ENCODE assay signal across 20 mouse cellular contexts in the genomic region with DNA sequence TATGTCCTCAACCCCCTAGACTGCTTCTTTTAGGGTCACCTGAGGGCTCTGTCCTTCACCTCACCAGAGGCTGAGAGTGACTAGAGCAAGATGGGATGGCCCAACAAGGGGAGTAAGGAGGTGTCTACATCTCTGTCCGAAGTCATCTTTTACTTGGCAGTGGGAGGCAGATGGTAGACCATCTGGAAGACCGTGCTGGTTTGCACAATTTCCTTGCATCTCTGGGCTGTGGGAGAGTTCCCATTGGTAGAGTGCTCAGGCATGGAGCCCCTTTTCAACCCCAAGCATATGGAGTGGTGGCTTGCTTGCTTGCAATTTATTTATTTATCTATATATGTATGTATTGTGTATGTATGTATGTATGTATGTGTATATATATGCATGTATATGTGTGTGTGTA.
DNase-seq lines count a peak whose midpoint lies in the region; ATAC-seq and TF ChIP-seq lines count a peak whose summit lies in the region.
"Had no signal": no experiment of that assay in that cellular context is flagged by ENCODE, and none has a peak within 500 bp of the region (broad histone marks: within the 10 kb centered on the region; RNA-seq: fewer than 3 reads in every experiment).

No protein-coding gene starts in this region.

- WGBS in hindbrain, embryonic 14.5 days, result 53% methylated on average over 2 of the region's 2 CpGs
- WGBS in midbrain, embryonic 14.5 days, result 50% methylated on average over 2 of the region's 2 CpGs

- H3K4me3 ChIP-seq in hindbrain, embryonic 14.5 days (replicated peaks; ENCODE audit: low read length), result no peak overlapping the region
- H3K4me3 ChIP-seq in midbrain, embryonic 14.5 days (replicated peaks; ENCODE audit: low read depth, low read length), result no peak overlapping the region
- H3K4me3 ChIP-seq: liver, embryonic 13.5 days; neural tube, embryonic 12.5 days had no signal

- 0 out of 2 replicates have a peak overlapping the region, but pooled peaks have one; percentile 17 for H3K4me2 ChIP-seq in hindbrain, embryonic 14.5 days (replicated peaks)
- peak overlapping the region; percentile 39 for H3K4me2 ChIP-seq in midbrain, embryonic 14.5 days (ENCODE audit: low read length)
- H3K4me2 ChIP-seq: heart, embryonic 11.5 days; liver, embryonic 13.5 days; neural tube, embryonic 12.5 days had no signal

- TF ChIP-seq CTCF in brain, embryonic 14.5 days (IDR thresholded peaks at IDR 0.05; ENCODE audit: borderline replicate concordance, extremely low read depth, insufficient read depth, insufficient read length), result no peak

- no peak overlapping the region for H3K9ac ChIP-seq in hindbrain, embryonic 14.5 days
- H3K9ac ChIP-seq in midbrain, embryonic 14.5 days (replicated peaks; ENCODE audit: low read length), result peak overlapping the region; percentile 24; the same call in 1 of the 2 replicates
- H3K9ac ChIP-seq: liver, embryonic 13.5 days; neural tube, embryonic 12.5 days had no signal

- no peaks in the 10 kb centered on the region for H3K27me3 ChIP-seq in hindbrain, embryonic 14.5 days (ENCODE audit: control insufficient read depth, insufficient read depth, low read length)
- H3K27me3 ChIP-seq in midbrain, embryonic 14.5 days (ENCODE audit: control insufficient read depth, insufficient read depth, low read length), result no peaks in the 10 kb centered on the region
- H3K27me3 ChIP-seq: liver, embryonic 13.5 days; neural tube, embryonic 12.5 days had no signal

- no peak for ATAC-seq in hindbrain, embryonic 14.5 days (ENCODE audit: low FRiP score)
- ATAC-seq in midbrain, embryonic 14.5 days (ENCODE audit: low FRiP score, low TSS enrichment), result peak; percentile 5; the same call in 1 of the 2 replicates
- ATAC-seq in activated CD4-positive, CD25-positive, alpha-beta regulatory T cell, adult 4 months, result no peak
- ATAC-seq: CD4-positive, CD25-positive, alpha-beta regulatory T cell, adult 4 months; intestine, postnatal 0 days; lung, postnatal 0 days had no signal

- peak overlapping the region; percentile 85 for H3K27ac ChIP-seq in hindbrain, embryonic 14.5 days
- peak overlapping the region; percentile 91 for H3K27ac ChIP-seq in midbrain, embryonic 14.5 days (replicated peaks; ENCODE audit: low read depth, low read length)
- H3K27ac ChIP-seq: liver, embryonic 13.5 days had no signal

- no peaks in the 10 kb centered on the region for H3K9me3 ChIP-seq in hindbrain, embryonic 14.5 days (ENCODE audit: control insufficient read depth, low read length)
- no peaks in the 10 kb centered on the region for H3K9me3 ChIP-seq in midbrain, embryonic 14.5 days (ENCODE audit: control insufficient read depth, low read length)
- H3K9me3 ChIP-seq: liver, embryonic 13.5 days; neural tube, embryonic 12.5 days had no signal

- DNase-seq in brain, adult 2 months (ENCODE audit: low read depth, low spot score), result peak; percentile 57
- DNase-seq in brain, embryonic 14.5 days (ENCODE audit: low read depth), result peak; percentile 81
- DNase-seq in hindbrain, embryonic 14.5 days (ENCODE audit: low spot score), result no peak
- no peak for DNase-seq in midbrain, embryonic 14.5 days
- DNase-seq in thymus, postnatal 4 days, result no peak
- no peak for DNase-seq in adrenal gland, postnatal 14 days
- DNase-seq: adrenal gland, postnatal 25 days; gastrocnemius, postnatal 36 days; heart, postnatal 36 days; kidney, postnatal 36 days; left cerebral cortex, postnatal 4 days; liver, embryonic 13.5 days; retina, postnatal 1 day; thymus, adult 2 months had no signal

- peaks cover 44% of the 10 kb centered on the region for H3K4me1 ChIP-seq in hindbrain, embryonic 14.5 days (replicated peaks; ENCODE audit: control insufficient read depth, insufficient read depth, low read length)
- peaks cover 50% of the 10 kb centered on the region for H3K4me1 ChIP-seq in midbrain, embryonic 14.5 days (ENCODE audit: control insufficient read depth, insufficient read depth, low read length)

- no peak for TF ChIP-seq POLR2A in brain, embryonic 14.5 days (IDR thresholded peaks at IDR 0.05; ENCODE audit: borderline replicate concordance, extremely low read depth, insufficient read depth, insufficient read length, poor library complexity, severe bottlenecking)

- no peaks in the 10 kb centered on the region for H3K36me3 ChIP-seq in hindbrain, embryonic 14.5 days (replicated peaks; ENCODE audit: control insufficient read depth, insufficient read depth)
- 0 out of 2 replicates have a peak, but pooled peaks cover 3% of the 10 kb centered on the region for H3K36me3 ChIP-seq in midbrain, embryonic 14.5 days (ENCODE audit: control insufficient read depth, insufficient read depth, low read length)
- H3K36me3 ChIP-seq: liver, embryonic 13.5 days had no signal

Comparison
In these comparisons a context has a peak if more than half of its experiments do, and no peak if none do; other contexts are left out.
1. DNase-seq: peak in brain, adult 2 months (single experiment) and brain, embryonic 14.5 days (single experiment); none in hindbrain, embryonic 14.5 days (single experiment), midbrain, embryonic 14.5 days (single experiment), thymus, postnatal 4 days (single experiment) and adrenal gland, postnatal 14 days (single experiment).